Mouse (Mus musculus) gastrocnemius, postnatal 25 days (tissue): ENCODE measurements around the gene Antxr1. TPM values are rescaled to one million over a fixed set of nuclear protein-coding genes. Genes with fewer than 3 reads are reported as not detected.
A peak's percentile ranks its signal among the peaks of the same experiment; 100 is the strongest.

Source experiments
- DNase-seq: peaks from one replicate; pipeline ENCODE4 v3.0.0; 2022
- total RNA-seq, 2 experiments: library from RNA; stranded (reverse); gene quantifications; 1 replicate in 1 of 2; 2 replicates in 1 of 2; pipeline ENCODE4 v1.2.3; 2021

Antxr1 gene
- total RNA-seq, 2 experiments from 2014 or later, result 11.6 to 13.0 TPM

DNA sequence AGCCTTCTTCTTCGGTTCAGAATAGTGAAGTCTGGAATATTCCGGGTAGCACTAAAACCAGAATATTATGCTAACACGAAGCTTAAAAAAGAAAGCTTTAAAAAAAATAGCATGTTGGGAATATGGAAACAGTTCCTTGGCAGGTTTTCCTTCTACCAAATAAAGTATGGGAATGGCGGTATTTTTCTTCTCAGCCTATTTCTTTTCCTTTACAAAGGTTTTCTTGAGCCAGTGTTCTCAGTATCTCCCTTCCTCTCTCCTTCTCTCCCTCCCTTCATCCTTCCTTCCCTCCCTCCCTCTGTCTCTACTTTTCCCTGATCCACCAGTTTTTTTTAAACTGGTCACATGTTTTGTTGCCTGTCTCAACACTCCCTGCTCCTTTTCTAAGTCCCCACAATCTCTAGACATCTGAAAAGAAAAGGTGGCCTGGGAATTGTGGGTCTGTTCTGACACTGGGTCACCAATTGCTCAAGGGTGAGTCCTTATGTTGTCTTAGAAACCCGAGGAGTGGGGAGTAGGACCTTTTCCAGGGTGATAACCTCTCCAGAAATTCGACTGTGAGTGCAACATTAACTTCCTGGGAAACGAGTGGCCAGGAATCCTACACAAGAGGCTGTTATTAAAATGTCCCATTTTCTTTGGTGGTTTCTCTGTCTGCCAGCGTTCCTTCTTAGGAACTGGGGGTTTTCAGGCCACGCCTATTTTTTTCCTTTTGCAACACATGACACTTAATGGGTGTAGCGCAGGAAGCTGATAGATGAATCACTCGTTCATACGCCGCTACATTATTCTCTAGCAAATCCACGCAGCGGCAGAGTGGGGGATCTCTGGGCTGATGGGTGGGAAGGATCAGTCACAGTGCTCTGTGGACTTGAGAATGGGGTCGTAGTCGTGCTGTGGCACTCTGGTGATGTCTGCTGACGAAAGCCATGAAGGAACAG, 42.4 kb downstream of the Antxr1 start:
- no peak for DNase-seq

DNA sequence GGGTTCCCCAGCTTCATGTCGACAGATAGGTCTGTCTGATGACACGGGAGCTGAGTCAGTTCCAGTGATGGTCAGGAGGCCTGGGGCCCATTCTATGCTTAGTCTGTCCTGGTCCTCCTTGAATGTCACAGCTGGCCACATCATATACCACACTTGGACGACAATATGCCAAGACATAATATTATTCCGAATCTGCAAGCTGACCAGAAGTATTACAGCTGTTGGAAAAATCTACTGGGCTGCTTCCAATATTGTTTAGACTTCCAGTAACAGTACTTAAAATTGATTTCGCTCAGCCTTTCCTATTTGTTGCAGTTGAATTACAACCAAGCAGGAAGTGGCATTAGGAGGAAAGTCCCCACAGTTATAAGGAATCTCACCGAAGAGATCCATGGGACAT, 48.4 kb downstream of the Antxr1 start:
- no peak for DNase-seq

DNA sequence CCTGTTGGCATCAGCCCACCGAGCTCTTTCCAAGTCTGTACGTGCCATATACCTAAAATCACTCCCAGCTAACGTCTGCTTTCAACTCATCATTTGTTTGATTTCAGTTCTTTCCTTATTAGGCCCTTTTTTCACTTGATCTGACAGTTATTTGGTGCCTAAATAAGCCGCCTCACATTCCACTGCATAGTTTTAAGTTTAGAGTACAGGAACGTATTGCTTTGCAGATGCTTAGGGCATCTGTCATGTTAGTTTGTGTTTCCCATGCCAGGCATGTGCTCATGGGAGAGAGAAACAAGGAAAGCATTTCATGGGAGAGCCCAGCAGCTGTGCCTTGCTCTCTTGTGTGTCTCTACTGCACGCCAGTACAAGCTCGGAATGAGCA, 50.3 kb downstream of the Antxr1 start:
- DNase-seq, result no peak

DNA sequence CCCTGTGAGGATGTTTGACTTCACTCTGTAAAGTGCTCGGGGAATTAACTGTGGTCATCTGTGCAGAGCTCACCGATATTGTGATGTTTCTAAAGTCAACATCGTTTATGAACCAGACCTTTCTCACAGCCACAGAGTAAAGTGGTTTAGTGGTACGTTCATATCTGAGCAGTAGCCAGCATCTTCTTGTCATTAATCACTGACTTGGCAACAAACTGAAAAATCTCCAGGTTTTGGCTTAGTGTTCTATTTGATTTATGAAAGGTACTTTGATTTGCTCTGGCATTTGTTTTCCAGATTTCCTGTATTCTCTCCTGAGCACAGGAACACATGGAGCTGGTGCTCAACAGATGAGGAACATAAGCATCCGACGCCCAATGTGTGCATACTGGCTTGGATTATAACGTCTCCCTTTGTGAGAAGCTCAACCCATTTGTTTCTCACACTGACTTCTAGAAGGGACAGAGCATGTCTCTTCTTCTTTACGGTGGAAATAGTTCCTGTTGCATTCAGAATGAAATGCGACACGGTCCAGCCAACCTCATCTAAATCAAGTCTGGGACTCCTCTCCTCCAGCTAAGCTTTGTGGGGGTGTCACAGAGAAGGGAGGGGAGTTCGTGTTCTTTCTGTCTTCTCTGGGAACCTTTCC, 50.8 kb downstream of the Antxr1 start:
- no peak for DNase-seq

DNA sequence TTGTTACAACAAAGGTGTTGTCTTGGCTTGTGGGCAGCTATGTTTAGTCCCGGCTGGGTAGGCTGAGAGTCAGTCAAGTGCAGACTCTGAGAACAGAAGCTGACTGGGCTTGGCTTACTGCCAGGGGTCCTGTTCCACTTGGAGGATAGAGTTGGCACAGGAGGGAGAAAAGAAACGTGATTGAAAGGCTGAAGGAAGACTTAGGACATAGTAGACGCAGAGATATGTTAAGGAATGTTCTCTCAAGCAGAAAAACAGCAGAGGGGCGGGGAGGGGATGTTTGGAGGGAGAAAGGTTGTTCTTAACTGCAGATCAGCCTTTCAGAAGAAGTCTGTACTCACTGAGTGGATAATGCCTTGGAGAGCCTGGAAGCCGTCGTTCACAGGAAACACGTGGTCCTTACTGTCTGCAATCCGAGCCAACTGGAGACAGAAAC, 53.3 kb downstream of the Antxr1 start:
- DNase-seq, result no peak

DNA sequence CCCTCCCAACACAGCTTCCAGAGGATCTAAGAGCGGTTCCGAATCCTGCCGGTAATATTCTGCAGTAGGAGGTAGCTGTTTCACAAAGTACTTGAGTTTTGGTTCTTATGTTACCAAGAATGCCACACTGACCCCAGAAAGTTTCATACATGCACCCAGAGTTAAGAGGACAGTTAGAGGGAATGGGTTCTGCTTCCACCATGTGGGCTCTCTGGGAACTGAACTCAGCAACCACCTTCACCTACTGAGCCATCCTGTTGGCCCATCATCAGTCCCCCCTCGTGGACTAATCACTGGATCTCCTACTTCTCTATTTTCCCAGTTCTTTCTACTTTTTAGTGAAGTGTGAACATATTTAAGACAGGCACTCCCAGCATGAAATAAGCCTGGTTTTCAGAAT, 53.9 kb downstream of the Antxr1 start:
- no peak for DNase-seq

DNA sequence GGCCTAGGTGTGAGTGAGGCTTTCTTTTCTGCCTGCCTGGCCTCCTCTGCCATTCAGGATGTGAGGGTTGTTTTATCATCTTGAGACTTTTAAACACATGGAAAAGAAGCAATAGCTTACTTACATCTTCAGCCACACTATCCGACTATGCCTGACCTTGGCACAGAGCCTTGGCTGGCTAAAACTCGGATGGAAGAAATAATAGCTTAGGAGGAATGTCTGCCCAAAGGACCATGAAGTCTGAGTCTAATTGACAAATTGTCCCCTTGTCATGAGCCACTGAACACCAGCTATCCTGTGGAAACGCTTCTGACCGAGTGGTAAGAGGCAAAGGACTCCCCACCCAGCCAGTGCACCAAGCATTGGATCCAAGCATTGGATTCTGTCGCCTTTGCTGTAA, 57.5 kb downstream of the Antxr1 start:
- DNase-seq, result no peak

DNA sequence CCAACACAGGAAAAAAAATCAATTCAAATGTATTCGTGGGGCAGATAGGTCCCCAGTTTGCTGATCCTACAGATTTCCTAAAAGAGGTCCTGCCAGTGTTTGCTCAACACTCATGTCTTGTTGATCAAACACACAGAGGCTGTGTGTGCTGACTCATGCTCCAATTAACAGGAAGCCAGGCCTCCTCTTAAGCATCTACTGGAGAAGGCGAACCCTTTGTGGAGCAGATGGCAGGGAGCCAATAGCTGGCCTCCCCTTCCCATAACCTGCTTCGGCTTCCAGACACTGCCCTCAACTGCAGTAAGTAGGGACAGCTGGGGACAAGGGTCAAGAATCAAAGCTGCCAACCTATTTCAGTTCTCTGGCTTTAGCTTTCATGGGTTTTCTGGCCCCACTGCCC, 58.1 kb downstream of the Antxr1 start:
- DNase-seq, result no peak

DNA sequence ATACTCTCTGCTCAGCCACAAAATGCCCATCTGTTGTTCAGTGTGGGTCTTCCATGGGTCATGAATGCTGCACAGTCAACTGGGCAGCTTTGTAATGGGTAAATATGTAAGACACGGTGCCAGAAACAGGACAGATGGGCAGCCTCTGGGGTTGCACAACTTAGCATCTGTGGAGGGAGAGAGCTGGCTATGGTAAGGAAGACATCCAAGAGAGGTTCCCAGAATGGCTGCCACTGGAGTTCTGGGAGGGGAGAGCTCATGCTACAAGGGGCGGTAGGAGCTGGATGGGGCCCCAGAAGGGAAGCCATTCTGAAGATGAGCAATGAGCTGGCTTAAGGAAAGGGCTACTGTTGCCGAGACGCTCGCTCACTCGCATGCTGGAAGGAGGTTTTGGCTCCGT, 58.7 kb downstream of the Antxr1 start:
- DNase-seq, result peak; percentile 50

DNA sequence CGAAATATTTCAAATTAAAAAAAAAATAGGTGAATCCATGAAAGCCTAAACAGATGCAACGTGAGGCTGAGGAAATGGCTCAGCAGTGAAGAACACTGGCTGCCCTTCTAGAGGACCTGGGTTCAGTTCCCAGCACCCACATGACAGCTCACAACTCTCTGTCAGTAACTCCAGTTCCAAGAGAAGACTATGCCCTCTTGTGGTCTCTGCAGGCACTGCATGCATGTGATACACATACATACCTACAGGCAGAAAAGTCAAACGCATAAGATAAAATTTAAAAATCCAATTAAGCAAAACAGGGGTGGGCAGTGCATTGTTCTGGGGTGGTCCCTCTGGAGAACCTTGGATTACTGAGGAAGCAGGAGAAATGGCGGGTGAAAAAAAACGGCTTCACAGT, 60.8 kb downstream of the Antxr1 start:
- no peak for DNase-seq

DNA sequence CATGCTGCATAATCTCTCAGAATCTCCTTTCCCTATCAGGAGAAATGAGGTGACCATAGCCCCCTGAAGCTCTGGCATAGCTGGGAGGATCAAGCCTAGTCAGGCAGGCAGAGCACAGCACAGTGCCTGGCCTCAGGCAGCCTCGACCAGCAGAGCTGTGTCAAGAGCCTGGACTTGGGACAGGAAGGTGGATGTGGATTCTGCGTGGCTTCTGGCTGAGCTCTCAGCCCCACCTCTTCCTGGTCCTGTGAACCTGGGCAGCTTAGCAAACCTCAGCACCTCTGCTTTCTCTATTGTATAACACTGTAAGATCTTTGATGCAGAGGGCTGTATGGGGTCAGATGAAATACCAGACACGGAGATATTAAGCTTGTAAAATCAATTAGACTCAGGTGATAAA, 61.8 kb downstream of the Antxr1 start:
- no peak for DNase-seq

DNA sequence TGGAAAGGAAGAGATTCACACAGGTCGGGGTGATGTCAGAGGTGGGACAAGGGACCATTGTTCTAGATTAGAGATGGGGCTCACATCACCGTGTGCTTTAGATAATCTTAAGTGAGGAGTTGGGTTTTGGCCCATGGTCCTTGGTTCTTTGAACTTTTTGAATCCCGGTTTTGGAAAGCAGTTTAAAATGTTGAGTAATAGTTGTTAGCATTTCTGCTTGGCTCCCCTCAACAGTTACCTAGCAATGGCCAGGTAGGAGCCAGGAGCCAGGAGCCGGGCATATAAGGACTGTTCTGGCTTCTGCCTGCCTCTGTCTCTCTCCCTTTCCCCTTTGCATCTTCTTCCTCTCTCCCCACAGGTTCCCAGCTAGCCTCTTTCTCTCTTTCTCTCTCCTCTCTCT, 62.5 kb downstream of the Antxr1 start:
- DNase-seq, result no peak

DNA sequence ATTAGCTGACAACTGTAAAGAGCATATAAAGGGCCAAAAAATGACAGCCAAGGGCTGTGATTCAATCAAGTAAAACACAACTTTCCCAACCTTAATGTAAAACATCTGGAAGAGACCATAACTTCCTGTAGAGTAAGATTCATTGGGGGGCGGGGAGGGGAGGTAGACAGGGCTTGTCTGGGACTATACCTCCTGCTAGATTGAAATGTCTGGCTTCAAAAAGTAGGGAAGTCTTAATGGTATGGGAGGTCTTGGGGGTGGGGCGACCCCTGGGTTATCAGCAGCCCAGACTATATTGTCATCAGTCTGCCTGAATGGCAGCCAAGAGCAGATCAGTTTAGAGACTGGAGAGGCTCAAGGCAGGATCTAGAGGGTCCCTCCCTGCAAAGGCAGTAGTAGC, 63.4 kb downstream of the Antxr1 start:
- DNase-seq, result no peak

DNA sequence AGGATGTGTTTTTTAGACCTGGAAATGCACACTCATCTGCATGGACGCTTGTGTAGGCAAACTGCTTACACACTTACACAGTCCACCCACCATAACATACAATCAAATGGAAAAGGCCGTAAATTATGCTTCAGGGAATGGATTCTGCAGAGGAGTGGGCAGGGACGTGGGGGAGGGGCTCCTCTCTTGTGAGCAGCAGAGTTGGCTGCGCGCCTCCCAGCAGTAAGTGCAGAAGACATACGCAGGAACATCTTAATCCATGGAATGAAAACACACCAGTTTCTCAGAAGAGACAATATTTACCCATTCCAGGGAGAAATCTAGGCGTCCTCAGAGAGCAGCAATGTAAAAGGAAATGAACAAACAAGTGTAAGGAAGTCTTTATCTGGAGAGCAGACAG, 65.2 kb downstream of the Antxr1 start:
- no peak for DNase-seq

DNA sequence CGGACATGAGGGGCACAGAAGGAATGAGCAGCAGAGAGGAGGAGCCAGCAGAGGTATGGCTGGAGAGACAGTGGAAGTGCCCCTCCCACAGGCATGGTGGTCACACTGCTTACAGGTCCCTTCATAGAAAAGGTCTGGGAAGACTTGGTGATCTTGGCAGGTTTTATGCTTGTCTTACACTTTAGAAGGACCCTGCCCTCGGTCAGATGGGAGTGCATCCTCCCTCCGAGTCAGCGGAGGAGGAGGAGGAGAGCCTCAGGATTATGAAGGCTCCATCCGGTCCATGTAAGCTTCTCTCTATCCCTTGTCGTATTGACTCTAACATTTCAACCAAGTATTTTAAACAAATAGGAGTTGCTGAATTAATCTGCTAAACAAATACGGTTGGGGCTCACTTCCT, 65.7 kb downstream of the Antxr1 start:
- DNase-seq, result no peak

DNA sequence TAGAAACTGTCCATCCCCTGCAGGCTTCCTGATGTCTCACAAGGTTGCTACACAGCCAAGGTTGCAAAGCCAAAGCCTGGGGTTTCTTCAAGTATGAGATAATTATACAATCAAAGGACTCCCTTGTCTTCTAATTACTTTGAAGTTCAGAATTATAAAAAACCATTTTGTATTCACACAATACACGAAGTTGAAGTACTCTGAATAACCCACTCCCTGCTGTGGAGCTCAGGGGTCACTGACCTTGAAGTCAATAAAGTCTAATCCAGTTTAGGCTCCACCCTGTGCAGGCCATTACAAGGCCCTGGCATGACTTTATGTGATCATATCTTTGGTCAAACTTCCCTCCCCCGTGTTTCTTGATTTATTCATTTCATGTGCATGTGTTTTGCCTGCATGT, 73.0 kb downstream of the Antxr1 start:
- DNase-seq, result no peak

DNA sequence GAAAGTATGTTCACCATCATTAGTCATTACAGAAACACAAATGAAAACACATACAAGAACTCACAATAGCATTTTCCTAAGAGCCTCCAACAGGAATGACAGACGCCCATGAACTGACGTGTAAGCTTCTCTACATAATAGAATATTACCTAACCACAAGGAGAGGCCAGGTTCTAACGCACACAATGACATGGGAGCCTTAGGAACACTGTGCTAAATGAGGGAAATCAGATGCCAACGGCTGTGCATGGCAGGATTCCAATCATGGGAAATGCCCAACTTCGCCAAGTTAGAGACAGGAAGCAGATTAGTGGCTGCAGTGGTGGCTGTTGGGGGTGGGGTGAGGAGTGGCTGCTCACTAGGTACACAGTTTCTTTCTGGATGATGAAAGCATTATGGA, 76.6 kb downstream of the Antxr1 start:
- no peak for DNase-seq

DNA sequence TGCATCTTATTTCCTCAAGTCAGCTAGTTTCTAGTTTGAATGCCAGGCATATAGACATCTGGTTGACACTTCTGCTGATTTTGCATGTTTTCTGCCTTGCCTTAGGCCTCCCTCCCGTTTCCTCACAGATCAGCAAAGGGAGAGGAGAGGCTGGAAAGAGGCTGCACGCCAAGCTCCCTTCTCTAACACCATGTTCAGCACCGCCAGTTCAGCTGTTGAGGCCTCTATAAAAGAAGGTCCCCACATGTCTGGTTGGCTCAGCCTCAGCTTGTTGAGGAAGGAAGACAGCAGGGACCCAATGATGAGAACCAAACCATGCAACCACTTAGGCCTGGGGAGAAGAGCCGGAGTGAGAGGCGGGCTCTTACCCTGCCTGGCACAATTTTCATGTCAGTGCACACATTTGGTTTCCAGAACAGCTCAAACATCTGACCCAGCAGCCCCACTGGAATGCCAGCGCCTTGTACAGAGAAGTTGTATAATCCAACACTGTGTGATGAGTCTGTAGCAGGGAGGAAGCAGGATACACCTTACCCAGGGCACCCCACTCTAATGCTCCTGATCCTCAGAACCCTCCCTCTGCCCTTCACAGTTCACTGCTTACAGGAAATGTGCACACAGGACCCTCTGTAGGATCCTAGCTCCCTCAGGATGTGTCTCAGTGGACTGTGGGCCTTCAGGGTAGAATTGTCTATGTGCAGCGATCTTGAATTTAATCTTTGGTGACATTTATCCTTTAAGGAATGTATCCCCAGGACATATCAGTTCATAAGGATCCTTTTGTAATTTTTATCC, 77.4 kb downstream of the Antxr1 start:
- DNase-seq, result no peak

DNA sequence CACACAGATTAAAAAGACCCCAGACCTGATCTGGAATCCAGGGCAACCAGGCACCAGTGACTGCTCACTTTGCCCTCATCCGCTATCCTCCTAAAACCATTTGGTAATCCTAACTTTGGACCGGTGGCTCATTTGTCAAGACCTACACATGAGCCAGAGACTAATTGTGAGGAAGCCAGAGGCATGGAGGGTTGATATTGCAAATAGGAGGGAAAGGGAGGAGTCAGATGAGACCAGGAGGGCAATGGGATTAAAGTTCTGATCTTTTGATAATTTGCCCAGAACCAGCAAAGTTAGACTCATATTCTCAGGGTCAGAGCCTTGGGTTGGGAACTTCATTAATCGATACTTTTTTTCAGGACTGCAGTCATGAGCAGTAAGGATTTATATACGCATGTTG, 78.2 kb downstream of the Antxr1 start:
- DNase-seq, result no peak

DNA sequence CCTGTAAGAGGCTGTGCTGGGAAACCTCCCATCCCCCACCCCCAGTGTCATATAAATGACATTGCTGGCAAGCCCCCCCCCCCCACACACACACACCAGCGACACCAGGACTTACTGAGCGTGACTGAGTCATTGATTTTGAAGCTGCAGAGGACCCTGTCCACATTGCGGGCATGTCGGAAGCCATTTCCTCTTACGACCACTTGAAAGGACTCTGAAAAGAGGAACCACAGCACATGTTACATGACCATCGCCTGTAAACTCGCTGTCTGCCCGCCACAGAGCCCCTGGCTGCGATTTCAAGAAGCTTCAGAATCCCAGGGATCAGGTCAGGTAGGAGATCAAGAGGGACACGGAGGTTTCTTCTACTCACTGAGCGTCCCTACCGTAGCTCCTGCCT, 80.0 kb downstream of the Antxr1 start:
- no peak for DNase-seq

DNA sequence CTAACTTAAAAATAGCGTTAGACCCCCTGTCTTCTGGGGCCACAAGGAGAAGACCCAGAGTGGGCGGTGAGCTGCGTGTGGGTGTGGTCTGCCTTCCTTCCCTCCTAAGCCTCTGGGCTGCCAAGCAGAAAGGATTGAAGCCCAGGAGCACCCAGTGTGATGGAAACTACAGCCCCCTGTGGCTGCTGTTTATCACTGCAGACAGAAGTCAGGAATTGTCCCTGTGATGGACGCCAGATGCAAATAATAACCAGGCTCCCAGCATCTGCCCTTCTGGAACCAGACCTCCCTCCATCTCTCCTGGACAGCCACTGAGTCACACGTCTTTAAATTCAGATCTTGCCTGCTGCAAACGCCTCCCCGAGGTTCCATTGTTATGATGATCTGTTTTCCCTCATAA, 80.9 kb downstream of the Antxr1 start:
- peak; percentile 27 for DNase-seq

DNA sequence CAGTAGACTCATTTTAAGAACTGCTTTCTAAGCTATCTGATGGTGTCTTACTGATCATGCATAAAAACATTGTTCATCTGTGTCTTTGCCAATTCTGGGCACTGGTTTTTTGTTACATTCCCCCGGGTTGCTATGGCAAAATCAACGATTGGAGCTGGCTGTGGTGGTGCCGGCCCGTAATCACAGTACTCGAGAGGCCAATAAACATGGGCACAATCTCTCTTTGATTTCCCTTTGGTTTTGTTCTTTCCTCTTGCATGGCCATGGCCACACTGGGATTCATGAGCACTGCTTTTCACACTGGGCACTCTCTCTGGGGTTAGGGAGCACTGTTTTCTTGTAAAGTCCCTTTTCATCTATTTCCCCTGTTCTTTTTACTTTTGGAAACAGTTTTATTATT, 83.9 kb downstream of the Antxr1 start:
- DNase-seq, result no peak

DNA sequence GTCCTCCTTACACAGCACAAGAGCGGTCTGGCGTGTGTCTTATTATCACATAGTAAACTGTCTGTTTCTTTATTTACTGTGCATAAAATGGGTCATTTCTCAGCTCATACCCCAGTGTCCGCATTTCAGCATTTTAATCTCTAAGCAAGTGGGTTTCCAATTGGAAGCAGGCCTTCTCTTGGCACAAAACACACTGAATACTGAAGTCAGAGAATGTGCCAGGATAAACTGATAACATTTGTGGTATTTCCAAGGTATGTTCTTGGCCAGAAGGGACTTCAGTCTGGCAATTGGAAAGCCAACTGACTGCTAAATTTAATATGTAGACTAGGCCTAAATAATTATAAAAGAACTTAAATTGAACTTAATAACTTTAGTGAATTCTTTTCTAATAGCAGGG, 84.9 kb downstream of the Antxr1 start:
- DNase-seq, result no peak
